Mouse (Mus musculus) bone marrow, adult 2 months (tissue): ENCODE measurements around the gene Olfr1220.

Experiments used
- CTCF ChIP-seq: fragments of 200-500 bp; IDR thresholded peaks from 2 replicates; pipeline ENCODE4 v1.5.1; 2011; ENCODE audit warnings: low read length, control low read depth; ENCODE audit not compliant: control insufficient read depth, insufficient read depth
- POLR2A ChIP-seq: fragments of 200-500 bp; IDR thresholded peaks from 2 replicates; pipeline ENCODE4 v1.6.1; 2011; ENCODE audit warnings: low read depth, mild to moderate bottlenecking, control low read depth, low read length, borderline replicate concordance; ENCODE audit not compliant: control insufficient read depth

DNA sequence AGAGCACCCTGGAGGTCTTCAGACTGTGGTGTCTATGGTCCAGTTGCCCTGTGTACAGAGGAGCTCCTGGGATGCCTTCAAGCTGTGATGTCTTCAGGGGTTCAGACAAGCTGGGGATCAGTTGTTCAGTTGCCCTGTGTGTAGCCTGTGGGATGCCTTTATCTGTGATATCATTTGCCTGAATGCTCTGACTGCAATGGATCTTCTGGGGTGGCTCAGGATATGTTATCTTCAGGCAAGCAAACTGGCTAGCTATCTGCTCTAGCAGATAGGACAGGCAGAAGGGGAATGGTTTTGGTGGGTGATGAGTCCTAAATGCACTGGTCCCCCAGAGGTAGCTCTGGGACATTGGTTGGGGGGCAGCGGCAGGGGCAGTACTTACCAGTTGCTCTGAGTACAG lies 12.8 kb downstream of the Olfr1220 start:
- TF ChIP-seq POLR2A (no peak), CTCF (no peak)
